ENCODE assay signal across 7 mouse cellular contexts in the genomic region with DNA sequence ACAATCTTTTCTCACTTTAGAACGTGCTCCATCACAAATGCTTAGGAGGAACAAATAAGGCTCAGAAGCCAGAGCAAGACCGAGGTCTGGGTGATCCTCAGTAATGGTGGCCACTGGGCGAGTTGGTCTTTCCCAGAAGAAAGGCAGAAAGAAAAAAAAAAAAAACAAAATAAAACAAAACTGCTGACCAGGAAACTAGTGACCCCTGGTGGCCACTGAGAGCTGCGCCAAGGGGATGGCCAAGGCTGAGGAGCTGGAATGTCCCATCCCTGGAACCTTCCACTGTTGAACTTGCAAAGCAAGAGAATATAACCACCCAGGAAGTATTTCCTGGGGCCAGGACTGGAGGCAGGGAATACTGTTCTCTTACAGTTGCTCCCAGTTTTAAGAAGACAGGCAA. TPM values are rescaled to one million over a fixed set of nuclear protein-coding genes. Genes with fewer than 3 reads are reported as not detected.
A peak's percentile ranks its signal among the peaks of the same experiment; 100 is the strongest.
DNase-seq lines count a peak whose midpoint lies in the region; ATAC-seq and TF ChIP-seq lines count a peak whose summit lies in the region.

No protein-coding gene starts in this region.

- H3K79me2 ChIP-seq in C2C12 (ENCODE audit: control insufficient read depth, insufficient read depth) (no peaks in the 10 kb centered on the region), MEL (ENCODE audit: control insufficient read depth, insufficient read depth, low read length, poor library complexity) (no peaks in the 10 kb centered on the region)

- no peaks in the 10 kb centered on the region for H3K4me1 ChIP-seq in MEL (ENCODE audit: control insufficient read depth in 1 of 2, insufficient read depth in 2 of 2, low read length in 2 of 2)
- no peaks in the 10 kb centered on the region for H3K4me1 ChIP-seq in kidney, embryonic 16.5 days (ENCODE audit: insufficient read depth, low read length)
- H3K4me1 ChIP-seq in midbrain, embryonic 14.5 days (ENCODE audit: control insufficient read depth, insufficient read depth, low read length), result no peaks in the 10 kb centered on the region

- no peak overlapping the region for H3K4me3 ChIP-seq in layer of hippocampus, adult 2 months
- H3K4me3 ChIP-seq in C2C12 (ENCODE audit: insufficient read depth, poor library complexity, severe bottlenecking) (no peak overlapping the region), MEL (ENCODE audit: control insufficient read depth in 1 of 2, insufficient read depth in 1 of 2, low read depth in 2 of 2, low read length in 2 of 2) (no peak overlapping the region)
- no peak overlapping the region for H3K4me3 ChIP-seq in kidney, embryonic 16.5 days (ENCODE audit: low read length)
- H3K4me3 ChIP-seq in midbrain, embryonic 14.5 days (replicated peaks; ENCODE audit: low read depth, low read length), result no peak overlapping the region

- no peaks in the 10 kb centered on the region for H3K27me3 ChIP-seq in C2C12 (ENCODE audit: control insufficient read depth, insufficient read depth, insufficient read length)
- no peaks in the 10 kb centered on the region for H3K27me3 ChIP-seq in MEL (ENCODE audit: control insufficient read depth in 1 of 2, insufficient read depth in 2 of 2, low read length in 2 of 2)
- no peaks in the 10 kb centered on the region for H3K27me3 ChIP-seq in kidney, embryonic 16.5 days (ENCODE audit: insufficient read depth, low read length)
- H3K27me3 ChIP-seq in midbrain, embryonic 14.5 days (ENCODE audit: control insufficient read depth, insufficient read depth, low read length), result no peaks in the 10 kb centered on the region

- WGBS in kidney, embryonic 16.5 days, result 36% methylated on average over 4 of the region's 4 CpGs
- WGBS in midbrain, embryonic 14.5 days, result 38% methylated on average over 4 of the region's 4 CpGs

- no peak overlapping the region for H3K4me2 ChIP-seq in kidney, embryonic 16.5 days (replicated peaks; ENCODE audit: low read depth, low read length)
- no peak overlapping the region for H3K4me2 ChIP-seq in midbrain, embryonic 14.5 days (ENCODE audit: low read length)

- TF ChIP-seq RAD21 in MEL (IDR thresholded peaks at IDR 0.05; ENCODE audit: low read depth, low read length), result peak; percentile 63

- H3ac ChIP-seq in C2C12 (ENCODE audit: control insufficient read depth, insufficient read length, low read depth), result no peak overlapping the region

- no peak for ATAC-seq in kidney, embryonic 16.5 days (ENCODE audit: low FRiP score, low TSS enrichment)
- ATAC-seq in midbrain, embryonic 14.5 days (ENCODE audit: low FRiP score, low TSS enrichment), result peak; percentile 48; the same call in 1 of the 2 replicates

- TF ChIP-seq CTCF in layer of hippocampus, adult 2 months (conservative IDR thresholded peaks at IDR 0.05), result peak; percentile 94
- peak; percentile 28 for TF ChIP-seq CTCF in C2C12 (IDR thresholded peaks at IDR 0.05; ENCODE audit: control insufficient read depth, insufficient read depth, insufficient read length)
- peak; percentile 74 to 81 (median 77) for TF ChIP-seq CTCF in MEL (IDR thresholded peaks at IDR 0.05 in 2 of 3, conservative IDR thresholded peaks at IDR 0.05 in 1 of 3; ENCODE audit: control insufficient read depth in 1 of 3, insufficient read depth in 1 of 3, low read depth in 2 of 3, low read length in 3 of 3, poor library complexity in 1 of 3, severe bottlenecking in 1 of 3)

- no peaks in the 10 kb centered on the region for H3K9me3 ChIP-seq in MEL (replicated peaks; ENCODE audit: insufficient read depth, low read length)
- no peaks in the 10 kb centered on the region for H3K9me3 ChIP-seq in kidney, embryonic 16.5 days (ENCODE audit: low read length)
- no peaks in the 10 kb centered on the region for H3K9me3 ChIP-seq in midbrain, embryonic 14.5 days (ENCODE audit: control insufficient read depth, low read length)

- no peak for TF ChIP-seq EP300 in MEL (IDR thresholded peaks at IDR 0.05; ENCODE audit: low read depth in 1 of 2, low read length in 2 of 2)

- H3K36me3 ChIP-seq in C2C12 (ENCODE audit: control insufficient read depth, insufficient read depth) (peaks cover 9% of the 10 kb centered on the region), MEL (ENCODE audit: control insufficient read depth in 1 of 2, insufficient read depth in 2 of 2, low read length in 2 of 2) (no peaks in the 10 kb centered on the region)
- peaks cover 16% of the 10 kb centered on the region for H3K36me3 ChIP-seq in kidney, embryonic 16.5 days (ENCODE audit: insufficient read depth, low read length)
- H3K36me3 ChIP-seq in midbrain, embryonic 14.5 days (ENCODE audit: control insufficient read depth, insufficient read depth, low read length), result peaks cover 35% of the 10 kb centered on the region

- no peak overlapping the region for H3K27ac ChIP-seq in layer of hippocampus, adult 2 months
- no peak overlapping the region for H3K27ac ChIP-seq in MEL (ENCODE audit: control insufficient read depth, low read depth, low read length)
- 0 out of 2 replicates have a peak overlapping the region, but pooled peaks have one; percentile 10 for H3K27ac ChIP-seq in kidney, embryonic 16.5 days (ENCODE audit: low read length)
- no peak overlapping the region for H3K27ac ChIP-seq in midbrain, embryonic 14.5 days (replicated peaks; ENCODE audit: low read depth, low read length)

- no peaks in the 10 kb centered on the region for H3K79me3 ChIP-seq in C2C12 (ENCODE audit: low read depth)

- no peak overlapping the region for H3K9ac ChIP-seq in MEL (ENCODE audit: control insufficient read depth, low read depth, low read length, poor library complexity, severe bottlenecking)
- H3K9ac ChIP-seq in kidney, embryonic 16.5 days (replicated peaks; ENCODE audit: low read length), result no peak overlapping the region
- no peak overlapping the region for H3K9ac ChIP-seq in midbrain, embryonic 14.5 days (replicated peaks; ENCODE audit: low read length)

- DNase-seq in layer of hippocampus, adult 2 months (ENCODE audit: low spot score in 2 of 2), result peak in 1 of 2 experiments; percentile 51
- DNase-seq in layer of hippocampus, adult 9-10 months (ENCODE audit: low spot score), result no peak
- DNase-seq in MEL (ENCODE audit: low read depth, low spot score), result peak; percentile 55
- DNase-seq in embryo, embryonic 10 days (ENCODE audit: low spot score), result peak; percentile 65
- DNase-seq in midbrain, embryonic 14.5 days, result peak; percentile 80

- no peak for TF ChIP-seq POLR2A in MEL (IDR thresholded peaks at IDR 0.05; ENCODE audit: control insufficient read depth in 1 of 2, insufficient read depth in 1 of 2, low read depth in 1 of 2, low read length in 2 of 2, poor library complexity in 1 of 2)

TF ChIP-seq in C2C12, 6 proteins besides CTCF, POLR2A, EP300 and RAD21:
- TF ChIP-seq USF1 (IDR thresholded peaks at IDR 0.05; ENCODE audit: low read depth), result no peak
TF ChIP-seq in C2C12: peak in this region for 0.

TF ChIP-seq in MEL, 35 proteins besides CTCF, POLR2A, EP300 and RAD21 (continues in another document):
- no peak for TF ChIP-seq NRF1 (IDR thresholded peaks at IDR 0.05; ENCODE audit: insufficient read depth, low read depth, low read length, poor library complexity, severe bottlenecking)
- TF ChIP-seq TBP (IDR thresholded peaks at IDR 0.05; ENCODE audit: low read depth, low read length), result no peak
- TF ChIP-seq ZC3H11A (IDR thresholded peaks at IDR 0.05; ENCODE audit: low read depth, low read length), result peak; percentile 53
- no peak for TF ChIP-seq ETS1 (IDR thresholded peaks at IDR 0.05; ENCODE audit: low read depth, low read length)
- no peak for TF ChIP-seq GATA1 (IDR thresholded peaks at IDR 0.05; ENCODE audit: low read depth, low read length)
- TF ChIP-seq MAZ (IDR thresholded peaks at IDR 0.05; ENCODE audit: low read depth, low read length), result no peak
- no peak for TF ChIP-seq ZKSCAN1 (IDR thresholded peaks at IDR 0.05; ENCODE audit: low read depth, low read length)
- TF ChIP-seq ZNF384 (IDR thresholded peaks at IDR 0.05; ENCODE audit: low read depth, low read length), result peak; percentile 93
- no peak for TF ChIP-seq USF1 (IDR thresholded peaks at IDR 0.05; ENCODE audit: low read depth, low read length)
- TF ChIP-seq GABPA (IDR thresholded peaks at IDR 0.05; ENCODE audit: low read depth, low read length), result no peak
- TF ChIP-seq MXI1 (IDR thresholded peaks at IDR 0.05; ENCODE audit: low read depth, low read length), result no peak
- no peak for TF ChIP-seq POLR2AphosphoS2 (IDR thresholded peaks at IDR 0.05; ENCODE audit: low read length)
- TF ChIP-seq SMC3 (IDR thresholded peaks at IDR 0.05; ENCODE audit: low read depth, low read length), result peak; percentile 79
- no peak for TF ChIP-seq TAL1 (IDR thresholded peaks at IDR 0.05; ENCODE audit: low read length)
- TF ChIP-seq NELFE (IDR thresholded peaks at IDR 0.05; ENCODE audit: low read depth, low read length), result no peak
- TF ChIP-seq CHD1 (IDR thresholded peaks at IDR 0.05; ENCODE audit: low read depth, low read length), result no peak
- no peak for TF ChIP-seq CHD2 (IDR thresholded peaks at IDR 0.05; ENCODE audit: low read length)

RNA-seq across cellular contexts. Expression of gene Atg16l2, which starts 13.6 kb away (rescaled TPM):
- total RNA-seq in layer of hippocampus, adult 2 months (2021), result 10 to 100 TPM; 37.9 to 47.8 TPM
- polyA plus RNA-seq in C2C12 (2012; fragmentation: generic; extraction: Trizol) (8.3 TPM), MEL (2012; ENCODE audit: insufficient read depth in 1 of 2, insufficient read length in 2 of 2, low read depth in 1 of 2, low replicate concordance in 2 of 2, missing spikeins in 1 of 2) (1 to 10 TPM in 1 of 2 experiments, not detected in 1; 8.8 TPM)
- total RNA-seq in MEL (2012; rRNA removed), result 7.1 and 7.9 TPM in 2 replicates
- polyA plus RNA-seq in kidney, embryonic 16.5 days (2015; fragmentation: Nextera tagmentation; extraction: Ambion mirVana), result 23.7 TPM in 2 replicates
- 17.6 and 20.6 TPM in 2 replicates for polyA plus RNA-seq in midbrain, embryonic 14.5 days (2014; fragmentation: Nextera tagmentation; extraction: Ambion mirVana)

RNA-seq across cellular contexts. Expression of gene Stard10, which starts 28.4 kb away (rescaled TPM):
- 10 to 100 TPM; 23.6 to 24.6 TPM for total RNA-seq in layer of hippocampus, adult 2 months (2021)
- polyA plus RNA-seq in C2C12 (2012; fragmentation: generic; extraction: Trizol) (10.9 TPM), MEL (2012; ENCODE audit: insufficient read depth in 1 of 2, insufficient read length in 2 of 2, low read depth in 1 of 2, low replicate concordance in 2 of 2, missing spikeins in 1 of 2) (10 to 100 TPM in 1 of 2 experiments, not detected in 1; 17.9 TPM)
- 6.6 and 9.3 TPM in 2 replicates for total RNA-seq in MEL (2012; rRNA removed)
- 57.7 and 66.8 TPM in 2 replicates for polyA plus RNA-seq in kidney, embryonic 16.5 days (2015; fragmentation: Nextera tagmentation; extraction: Ambion mirVana)
- 8.8 and 8.9 TPM in 2 replicates for polyA plus RNA-seq in midbrain, embryonic 14.5 days (2014; fragmentation: Nextera tagmentation; extraction: Ambion mirVana)

RNA-seq across cellular contexts. Expression of gene Arap1, which starts 59.4 kb away (rescaled TPM):
- 10 to 100 TPM; 19.2 to 20.0 TPM for total RNA-seq in layer of hippocampus, adult 2 months (2021)
- polyA plus RNA-seq in C2C12 (2012; fragmentation: generic; extraction: Trizol) (21.6 TPM), MEL (2012; ENCODE audit: insufficient read depth in 1 of 2, insufficient read length in 2 of 2, low read depth in 1 of 2, low replicate concordance in 2 of 2, missing spikeins in 1 of 2) (10 to 100 TPM in 1 of 2 experiments, not detected in 1; 27.1 TPM)
- 13.6 and 14.6 TPM in 2 replicates for total RNA-seq in MEL (2012; rRNA removed)
- 106 and 112 TPM in 2 replicates for polyA plus RNA-seq in kidney, embryonic 16.5 days (2015; fragmentation: Nextera tagmentation; extraction: Ambion mirVana)
- polyA plus RNA-seq in midbrain, embryonic 14.5 days (2014; fragmentation: Nextera tagmentation; extraction: Ambion mirVana), result 2.0 and 8.7 TPM in 2 replicates

Comparison
In these comparisons a context has a peak if more than half of its experiments do, and no peak if none do; other contexts are left out.
1. CTCF ChIP-seq: peak in every context shown above with its lines; median percentile 94 in layer of hippocampus, adult 2 months; 77 in MEL; 28 in C2C12.